Mouse (Mus musculus) T-helper 2 cell (primary cell): ENCODE measurements around the gene Rab15.

ENCODE experiments used
- in situ Hi-C: fragments of 300-600 bp; cut with MboI, MseI; formaldehyde crosslinking; loops from one replicate; pipeline ENCODE4 v1.15.1; 2025; ENCODE audit warnings: high pct_unique_total_duplicates

Gene Rab15

GRCm38 (mm10) chr12:76778305-76779083 is 44.2 kb downstream of the Rab15 start:
- in situ Hi-C loops, result no loop called here

- in situ Hi-C loops, result no loop called here
These were observed 44.9 kb downstream of the Rab15 start for GRCm38 (mm10) chr12:76777845-76778244.

GRCm38 (mm10) chr12:76776898-76777297 is 45.8 kb downstream of the Rab15 start:
- in situ Hi-C loops, result no loop called here

GRCm38 (mm10) chr12:76775132-76775531 is 47.6 kb downstream of the Rab15 start:
- in situ Hi-C loops, result no loop called here

- in situ Hi-C loops, result no loop called here
These were observed 48.1 kb downstream of the Rab15 start for GRCm38 (mm10) chr12:76774652-76775051.

- in situ Hi-C loops, result no loop called here
These were observed 51.2 kb downstream of the Rab15 start for GRCm38 (mm10) chr12:76771540-76771939.

GRCm38 (mm10) chr12:76770841-76771500 is 51.7 kb downstream of the Rab15 start:
- in situ Hi-C loops, result no loop called here

GRCm38 (mm10) chr12:76765901-76766630 is 56.6 kb downstream of the Rab15 start:
- in situ Hi-C loops, result no loop called here

- in situ Hi-C loops, result no loop called here
These were observed 57.3 kb downstream of the Rab15 start, which contains the start of the genes Churc1 and Fntb for GRCm38 (mm10) chr12:76765354-76765851. Churc1 (plus strand) TSS chr12:76765538. Fntb (plus strand) TSS chr12:76765589.

GRCm38 (mm10) chr12:76752652-76753318 is 69.9 kb downstream of the Rab15 start:
- in situ Hi-C loops, result no loop called here

GRCm38 (mm10) chr12:76750866-76751459 is 71.7 kb downstream of the Rab15 start:
- in situ Hi-C loops, result no loop called here
